Mouse (Mus musculus): Measurements from ENCODE around the gene Ecpas.
A peak's percentile ranks its signal among the peaks of the same experiment; 100 is the strongest.

Ecpas gene

DNA sequence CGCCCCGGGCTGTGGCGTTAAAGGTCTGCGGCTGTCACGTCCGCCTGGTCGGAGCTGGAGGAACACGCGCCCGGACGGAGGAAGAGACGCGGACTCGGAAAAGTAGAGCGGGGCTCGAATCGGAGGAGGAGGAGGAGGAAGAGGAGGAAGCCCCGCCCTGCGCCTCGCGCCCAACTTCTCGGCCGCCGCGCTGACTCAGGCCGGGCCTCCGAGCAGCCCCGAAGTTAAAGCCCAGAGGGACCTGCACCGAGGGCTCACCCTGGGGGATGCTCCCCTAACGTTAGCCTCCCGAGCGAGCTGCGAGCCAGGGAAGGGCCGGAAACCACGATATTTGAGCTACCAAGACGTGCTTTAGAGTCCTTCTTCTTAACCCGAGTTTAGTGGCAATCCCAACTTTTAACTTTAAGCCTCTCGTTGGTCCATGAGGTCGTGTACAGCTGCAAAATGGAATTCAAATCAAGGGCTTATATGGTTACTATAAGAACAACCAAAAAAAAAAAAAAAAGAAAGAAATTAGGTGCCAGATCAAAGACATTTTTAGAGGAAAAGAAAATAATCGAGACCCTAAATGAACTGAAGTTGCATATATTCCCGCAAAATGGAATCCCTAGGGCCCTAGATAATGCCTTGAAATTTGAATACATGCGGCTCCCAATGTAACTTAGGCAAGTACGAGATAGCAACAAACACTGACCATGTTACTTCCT, at the start of gene Ecpas:
Gene Ecpas (minus strand): TSS at position 121 of the 707 bp plus-strand sequence.
- DNase-seq (ENCODE audit: low spot score in 2 of 2), result peak; percentile 81 to 85

DNA sequence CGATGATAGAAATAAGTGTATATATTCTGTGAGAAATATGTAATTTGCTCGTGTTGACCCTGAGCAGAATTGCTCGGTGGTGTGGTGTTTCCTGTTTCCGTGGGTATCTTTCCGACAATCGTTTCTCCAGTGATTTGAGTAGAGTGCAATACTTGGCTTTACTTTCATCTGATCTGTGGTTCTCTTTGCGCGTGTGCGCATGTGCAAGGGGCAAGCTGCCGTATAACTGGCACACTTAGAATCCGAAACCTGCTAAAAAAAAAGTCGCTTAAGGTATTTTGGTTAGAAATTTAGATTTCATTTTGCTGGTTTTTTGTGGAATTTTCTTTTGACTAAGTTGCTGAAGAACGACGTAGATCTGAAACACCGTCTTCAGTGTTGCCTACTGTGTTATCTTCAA, 49.2 kb upstream of the Ecpas start:
- DNase-seq (ENCODE audit: low spot score in 2 of 2), result no peak

DNA sequence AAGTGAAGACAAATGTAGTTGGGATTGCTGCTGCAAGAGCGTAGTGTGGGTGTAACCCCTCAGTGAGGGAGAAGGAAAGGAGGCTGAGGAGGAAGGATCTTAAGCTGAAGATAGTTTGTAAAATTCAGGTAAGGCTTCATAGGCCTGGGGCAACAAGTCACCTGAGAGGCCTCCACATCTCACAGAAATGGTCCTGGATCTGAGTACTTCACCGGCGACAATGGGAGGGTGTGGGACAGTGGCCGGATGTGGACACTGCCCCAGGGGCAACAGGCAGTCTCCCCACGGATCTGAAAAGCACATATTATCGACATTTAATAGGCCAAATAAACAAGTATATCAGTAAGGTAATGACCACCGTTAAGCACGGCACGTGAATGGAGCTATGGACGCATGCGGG, 40.1 kb upstream of the Ecpas start:
- DNase-seq (ENCODE audit: low spot score in 2 of 2), result no peak

DNA sequence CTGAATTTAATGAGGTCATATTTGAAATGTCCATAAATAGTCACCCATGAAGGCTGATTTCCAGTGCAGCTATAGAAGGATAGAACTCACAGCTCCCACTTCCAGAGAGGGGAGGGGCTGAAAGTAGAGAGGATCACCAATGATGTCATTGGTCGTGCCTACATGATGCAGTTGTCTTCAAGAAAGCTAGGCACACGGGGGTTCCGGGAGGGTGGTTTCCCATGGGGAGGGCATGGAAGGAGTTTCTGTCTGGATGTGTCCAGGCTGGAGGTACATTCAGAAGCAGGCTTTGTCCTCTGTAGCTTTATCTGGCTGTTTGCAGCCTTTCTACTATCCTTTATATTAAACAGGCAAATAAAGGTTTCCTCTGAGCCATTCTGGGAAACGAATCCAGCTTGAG, 35.8 kb upstream of the Ecpas start:
- no peak for DNase-seq (ENCODE audit: low spot score in 2 of 2)

DNA sequence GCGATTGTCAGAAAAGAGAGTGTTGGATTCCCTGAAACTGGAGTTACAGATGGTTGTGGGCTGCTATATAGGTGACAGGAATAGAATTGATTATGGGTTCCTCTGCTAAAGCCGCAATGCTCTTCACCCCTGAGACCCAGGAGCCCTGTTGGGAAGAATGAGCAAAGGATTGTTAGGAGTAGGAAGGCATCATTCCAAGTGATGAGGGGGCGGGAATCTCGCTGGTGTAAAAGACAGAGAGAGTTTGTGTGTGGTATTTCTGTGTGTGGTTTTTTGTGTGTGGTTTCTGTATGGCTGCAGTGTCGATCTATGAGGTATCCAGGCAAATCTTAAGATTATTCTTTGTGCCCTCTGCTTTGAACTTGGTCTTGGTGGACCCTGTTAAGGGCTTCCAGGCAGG, 32.1 kb upstream of the Ecpas start:
- no peak for DNase-seq (ENCODE audit: low spot score in 2 of 2)

DNA sequence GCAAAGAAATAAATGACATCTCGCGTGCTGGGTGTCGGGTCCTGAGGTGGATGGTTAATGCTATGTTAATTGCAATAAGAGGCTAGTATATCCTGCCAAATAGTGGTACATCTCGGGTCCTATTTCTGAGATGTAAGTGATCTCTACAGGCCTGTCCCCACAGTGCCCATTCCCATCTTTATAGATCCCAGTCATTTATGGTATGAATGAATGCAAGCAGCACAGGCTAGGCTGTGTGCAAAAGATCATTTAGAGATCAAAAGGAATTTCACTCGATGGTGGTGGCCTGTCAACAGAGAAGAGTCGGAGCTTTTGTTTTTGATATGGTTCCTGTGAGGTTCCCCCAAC, 31.6 kb upstream of the Ecpas start:
- no peak for DNase-seq (ENCODE audit: low spot score in 2 of 2)

DNA sequence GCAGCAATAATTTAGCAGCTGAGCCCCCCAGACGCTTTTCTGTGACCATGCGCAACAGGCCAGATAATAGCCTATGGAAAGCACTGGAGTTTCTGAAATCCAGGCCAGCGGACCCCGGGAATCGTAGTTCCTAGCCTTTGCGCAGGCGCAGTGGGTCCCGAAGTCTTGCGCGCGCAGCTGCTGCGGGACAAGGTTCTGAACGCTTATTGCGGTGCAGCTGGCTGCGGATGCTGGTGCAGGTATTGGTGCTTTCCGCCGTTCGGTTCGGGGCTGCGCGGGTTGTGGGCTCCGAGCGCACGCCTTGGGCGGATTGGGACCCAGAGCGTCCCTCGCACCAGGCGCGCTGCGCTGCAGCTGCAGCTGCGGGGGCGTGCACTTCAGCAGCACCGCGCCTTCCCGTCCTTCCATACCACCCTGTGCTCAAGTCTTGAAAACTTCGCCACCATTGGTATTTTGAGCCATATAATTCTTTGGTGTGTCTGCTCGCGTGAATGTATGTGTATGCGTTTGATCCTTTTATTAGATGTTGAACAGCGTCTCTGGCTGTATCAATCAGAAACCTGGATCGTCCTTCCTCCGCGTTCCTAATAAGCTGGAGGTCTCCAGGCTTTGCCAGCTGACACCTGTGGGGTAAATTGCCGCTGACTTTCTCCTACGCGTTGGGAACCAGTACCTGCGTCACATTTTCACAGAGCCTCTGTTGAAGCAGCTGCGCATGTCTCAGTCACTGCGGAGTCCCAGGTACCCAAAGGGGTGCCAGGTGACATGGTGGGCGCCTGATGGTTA, 31.1 kb upstream of the Ecpas start, which contains the start of gene Zkscan16:
Gene Zkscan16 (plus strand): TSS at position 209 of the 786 bp plus-strand sequence.
- DNase-seq (ENCODE audit: low spot score in 2 of 2), result peak; percentile 53 to 56

DNA sequence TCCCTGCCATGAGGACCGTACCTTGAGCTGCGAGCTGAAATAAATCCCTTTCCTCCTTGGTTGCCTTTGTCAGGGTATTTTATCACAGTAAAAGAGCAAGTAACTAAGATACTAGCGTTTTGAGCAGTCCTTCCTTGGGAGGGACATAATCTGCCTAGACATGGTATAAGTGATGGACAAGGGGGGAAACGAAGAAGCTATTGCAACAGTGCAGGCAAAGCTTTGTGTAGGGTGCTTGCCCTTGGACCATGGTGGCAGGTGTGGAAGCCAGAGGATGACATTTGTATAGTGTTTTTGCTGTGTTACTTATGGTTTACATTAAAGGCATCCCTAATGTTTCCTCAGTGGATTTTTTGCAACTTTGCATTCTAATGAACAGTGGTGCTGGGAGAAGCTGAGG, 30.4 kb upstream of the Ecpas start:
- no peak for DNase-seq (ENCODE audit: low spot score in 2 of 2)

DNA sequence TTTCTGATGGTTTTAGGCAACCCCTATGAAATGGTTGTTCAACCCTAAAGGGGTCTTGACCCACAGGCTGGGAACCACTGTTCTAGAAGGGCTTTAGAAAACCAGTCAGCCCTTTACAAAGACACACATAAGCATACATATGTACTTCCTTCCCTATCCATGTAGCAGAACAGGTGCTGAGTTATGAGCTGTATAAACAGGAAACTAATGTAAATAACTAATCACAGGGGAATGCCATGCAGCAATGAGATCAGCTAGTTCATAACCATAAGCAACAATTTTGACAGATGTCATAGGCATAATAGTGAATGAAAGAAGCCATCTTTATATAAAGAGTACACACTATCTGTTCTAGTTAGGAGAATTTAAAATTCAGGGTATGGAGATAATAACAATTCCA, 29.1 kb upstream of the Ecpas start:
- DNase-seq (ENCODE audit: low spot score in 2 of 2), result no peak

DNA sequence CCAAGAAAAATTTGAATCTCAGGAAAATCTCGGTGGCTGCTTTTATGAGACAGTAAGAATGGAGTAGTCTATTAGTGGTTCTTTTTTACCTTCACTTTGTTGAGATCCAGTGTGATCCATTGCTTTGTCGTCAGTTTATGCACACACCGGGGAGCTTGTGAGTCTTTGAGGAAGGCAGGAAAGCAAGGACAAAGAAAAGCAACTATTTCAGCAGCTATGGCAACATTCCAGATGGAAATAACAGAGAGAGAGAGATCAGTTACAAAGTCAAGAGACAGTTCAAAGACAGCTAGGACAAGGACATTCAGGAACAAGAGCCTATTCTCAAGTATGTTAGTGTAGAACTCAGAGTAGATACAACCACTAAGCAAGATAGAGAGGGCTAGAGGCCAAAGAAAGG, 23.3 kb upstream of the Ecpas start:
- DNase-seq (ENCODE audit: low spot score in 2 of 2), result no peak

DNA sequence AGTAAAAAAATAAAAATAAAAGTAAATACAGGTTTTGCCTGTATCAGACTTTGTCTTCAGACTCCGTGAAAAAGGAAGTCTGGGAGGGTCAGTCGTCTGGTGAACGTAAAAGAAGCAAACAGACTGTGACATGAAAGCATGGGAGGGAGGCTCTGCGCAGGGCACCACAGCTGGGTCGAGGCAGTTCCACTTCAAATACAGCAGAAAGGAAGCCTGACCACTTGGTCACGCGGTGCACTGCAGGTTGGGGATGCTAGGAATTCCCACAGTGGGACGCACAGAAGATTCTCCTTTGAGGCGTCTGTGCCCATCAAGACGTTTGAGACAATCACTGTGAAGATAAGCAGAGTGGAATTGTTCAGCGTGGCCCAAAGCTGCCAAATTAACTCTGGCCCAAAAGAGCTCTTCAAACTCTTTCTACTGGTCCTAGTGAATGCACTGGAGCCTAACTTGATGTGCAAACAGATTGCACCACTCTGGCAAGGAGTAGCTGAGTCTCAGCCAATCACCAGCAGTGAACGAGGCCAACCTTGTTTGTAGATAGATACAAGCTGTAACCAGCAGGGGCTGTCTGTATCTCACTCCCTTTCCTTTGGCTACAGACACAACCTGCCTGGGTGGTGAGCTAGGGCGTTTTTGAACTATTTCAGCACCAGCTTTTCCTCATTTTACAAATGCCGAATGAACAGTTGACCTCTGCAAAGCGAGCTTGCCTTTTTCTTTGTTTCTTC, 22.4 kb upstream of the Ecpas start:
- DNase-seq (ENCODE audit: low spot score in 2 of 2), result peak; percentile 49 to 60

DNA sequence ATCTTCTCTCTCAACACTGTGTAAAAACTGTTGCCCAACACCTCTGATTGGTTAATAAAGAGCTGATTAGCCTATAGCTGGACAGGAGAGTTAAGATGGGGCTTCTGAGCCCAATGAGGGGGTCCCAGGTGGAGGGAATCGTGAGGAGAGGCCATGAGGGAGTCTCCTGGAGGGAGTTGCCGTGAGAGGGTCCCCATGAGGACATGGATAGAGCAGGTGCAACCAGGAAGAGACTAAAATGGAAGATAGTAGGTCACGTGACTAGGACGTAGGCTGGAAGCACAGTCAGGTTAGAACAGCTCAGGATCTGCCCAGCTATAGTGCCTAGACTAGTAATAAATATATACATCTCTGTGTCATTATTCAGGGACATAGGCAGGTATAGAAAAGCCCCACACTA, 21.8 kb upstream of the Ecpas start:
- DNase-seq (ENCODE audit: low spot score in 2 of 2), result no peak

DNA sequence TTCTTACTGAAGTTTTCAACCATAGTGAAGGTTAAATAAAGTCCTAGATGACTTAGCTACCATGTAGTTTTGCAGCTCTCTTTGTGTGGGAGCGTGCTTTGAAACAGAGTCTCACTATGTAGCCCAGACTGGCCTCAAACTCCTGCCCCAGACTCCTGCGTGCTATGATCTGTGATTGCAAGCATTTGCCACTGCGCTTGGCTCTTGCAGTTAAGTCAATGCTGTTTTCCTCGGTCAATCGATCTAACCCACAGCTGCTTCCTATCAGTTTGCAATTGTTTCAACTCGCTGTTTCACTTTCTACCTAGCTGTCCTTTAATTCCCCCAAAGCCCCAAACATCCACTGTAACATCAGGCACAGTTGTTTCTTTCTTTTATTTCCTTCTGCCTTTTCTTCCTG, 20.0 kb upstream of the Ecpas start:
- DNase-seq (ENCODE audit: low spot score in 2 of 2), result no peak

DNA sequence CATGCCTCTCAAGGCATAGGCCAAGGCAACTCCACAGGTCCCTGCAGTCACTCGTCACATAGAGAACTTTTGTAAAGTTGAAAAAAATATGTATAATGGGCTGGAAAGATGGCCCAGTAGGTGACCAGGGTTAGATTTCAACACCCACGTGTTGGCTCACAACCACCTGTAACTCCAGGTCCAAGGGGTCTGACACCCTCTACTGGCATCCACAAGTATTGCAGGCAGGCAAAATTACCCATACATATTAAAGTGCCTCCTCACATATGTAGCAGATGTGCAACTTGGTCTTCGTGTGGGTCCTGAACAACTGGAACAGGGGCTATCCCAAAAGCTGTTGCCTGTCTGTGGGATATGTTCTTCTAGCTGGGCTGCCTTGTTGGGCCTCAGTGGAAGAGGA, 15.1 kb upstream of the Ecpas start:
- no peak for DNase-seq (ENCODE audit: low spot score in 2 of 2)

DNA sequence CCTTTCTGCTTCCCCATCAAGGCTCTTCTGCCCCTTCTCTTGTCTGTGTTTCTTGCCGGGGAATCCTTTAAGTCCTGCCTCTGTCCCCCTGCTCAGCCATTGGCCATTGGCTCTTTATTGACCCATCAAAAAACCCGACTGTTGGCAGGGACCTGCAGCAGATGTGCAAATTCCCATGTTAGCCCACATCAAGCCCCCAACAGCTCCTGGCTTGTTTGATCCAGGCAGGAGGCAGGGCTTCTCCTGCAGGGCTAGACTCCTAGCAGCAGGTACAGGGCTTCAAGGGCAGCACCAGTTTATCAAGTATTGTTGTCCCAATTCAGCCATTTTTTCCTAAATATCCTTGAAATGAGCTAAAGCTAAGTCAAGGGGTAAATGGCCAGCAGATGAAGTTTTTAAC, 13.6 kb upstream of the Ecpas start:
- DNase-seq (ENCODE audit: low spot score in 2 of 2), result no peak

DNA sequence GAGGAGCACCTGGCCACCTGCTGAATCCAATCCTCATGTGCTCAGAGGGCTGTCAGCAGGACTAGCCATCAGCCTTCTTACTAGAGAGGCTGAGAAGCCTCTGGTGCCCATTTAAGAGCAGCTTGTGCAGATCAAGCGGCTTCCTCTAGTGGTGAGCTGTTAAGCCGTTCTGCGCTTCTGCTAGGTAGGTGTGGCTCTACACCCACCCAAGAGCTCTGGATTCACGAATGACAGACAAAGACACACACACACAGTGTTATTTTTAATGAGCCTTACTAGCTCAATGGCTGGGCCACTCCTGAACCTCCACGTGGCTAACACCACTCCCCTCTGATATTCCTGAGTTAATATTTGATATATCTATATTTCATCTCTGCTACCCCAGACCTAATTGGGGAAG, 13.1 kb upstream of the Ecpas start:
- DNase-seq (ENCODE audit: low spot score in 2 of 2), result no peak

DNA sequence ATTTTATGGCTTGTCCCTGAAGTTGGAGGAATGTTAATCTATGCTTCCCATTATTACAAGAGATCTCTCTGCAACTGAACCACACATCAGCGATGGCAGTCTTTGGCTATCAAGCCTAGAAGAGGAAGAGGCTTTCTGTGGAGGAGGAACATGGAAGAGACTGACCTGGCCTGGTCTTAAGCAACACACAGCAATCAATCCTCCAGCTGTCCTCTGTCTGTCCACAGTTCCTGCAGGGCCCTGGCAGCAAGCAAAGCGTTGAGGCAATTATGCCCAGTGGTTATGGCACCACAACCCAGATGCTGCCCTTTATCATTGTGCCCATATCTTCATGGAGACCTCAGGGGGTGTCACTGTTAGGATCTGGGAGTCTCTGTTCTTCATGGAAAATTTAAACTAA, 11.4 kb upstream of the Ecpas start:
- no peak for DNase-seq (ENCODE audit: low spot score in 2 of 2)

DNA sequence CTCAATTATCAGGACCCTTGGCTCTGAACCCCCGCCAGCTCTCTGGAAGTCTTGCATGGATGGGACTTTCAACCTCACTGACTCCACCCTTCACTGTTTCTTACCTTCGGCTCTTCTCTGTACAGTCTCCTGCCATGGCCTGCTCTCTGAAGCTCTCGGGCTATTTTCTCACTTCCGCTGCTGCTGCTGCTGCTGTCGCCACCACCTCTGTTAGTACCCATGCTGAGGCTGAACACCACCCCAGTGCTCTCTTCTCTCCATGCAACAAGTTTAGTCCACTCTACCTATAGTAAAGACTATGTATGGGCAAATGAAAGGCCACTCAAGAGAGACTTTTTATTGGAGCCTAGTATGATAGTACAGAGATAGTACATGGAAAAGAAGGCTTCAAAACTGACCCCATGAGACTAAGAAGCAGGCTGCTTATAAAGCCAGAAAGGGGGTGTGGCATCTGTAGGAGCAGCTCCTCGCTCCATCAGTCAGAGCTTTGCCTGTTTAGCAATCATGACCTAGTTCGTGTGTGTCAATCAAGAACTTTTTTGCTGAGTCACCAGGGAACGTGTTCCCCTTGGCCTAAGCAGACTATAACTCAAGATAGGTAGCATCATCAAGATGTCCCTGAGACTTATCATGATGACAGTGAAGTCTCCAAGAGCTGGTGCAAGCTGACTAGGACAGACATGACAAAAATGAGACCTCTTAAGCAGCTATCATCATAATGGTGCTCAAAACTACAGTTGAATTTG, 2.7 kb upstream of the Ecpas start:
- DNase-seq (ENCODE audit: low spot score in 2 of 2), result no peak

DNA sequence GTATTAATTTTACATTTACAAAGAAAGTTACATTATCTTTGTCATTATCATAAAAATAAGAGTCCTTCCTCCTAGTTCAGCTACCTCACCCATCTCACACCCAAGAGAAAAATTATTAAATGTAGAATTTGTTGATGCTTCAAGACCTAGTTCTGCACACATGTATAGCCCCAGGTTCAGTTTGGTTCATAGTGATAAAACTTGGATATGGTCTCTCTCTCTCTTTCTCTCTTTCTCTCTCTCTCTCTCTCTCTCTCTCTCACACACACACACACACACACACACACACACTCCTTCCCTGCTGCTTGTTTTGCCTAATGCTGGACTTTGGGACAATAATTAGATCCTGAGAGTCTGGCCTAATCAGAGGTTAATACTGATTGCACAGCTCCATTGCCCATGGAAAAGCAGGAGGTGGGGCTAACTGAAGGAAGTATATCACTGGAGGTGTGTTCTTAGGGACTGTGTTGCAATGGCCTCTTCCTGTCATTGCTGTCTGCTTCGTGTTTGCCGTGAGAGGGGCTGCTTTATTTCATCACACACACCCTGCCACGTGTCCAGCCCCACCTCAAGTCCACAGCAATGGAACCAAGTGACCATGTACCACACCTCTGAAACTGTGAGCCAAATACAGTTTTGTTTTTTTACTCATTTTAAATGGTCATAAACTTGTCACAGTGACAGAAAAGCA, 932 bp upstream of the Ecpas start:
- no peak for DNase-seq (ENCODE audit: low spot score in 2 of 2)

DNA sequence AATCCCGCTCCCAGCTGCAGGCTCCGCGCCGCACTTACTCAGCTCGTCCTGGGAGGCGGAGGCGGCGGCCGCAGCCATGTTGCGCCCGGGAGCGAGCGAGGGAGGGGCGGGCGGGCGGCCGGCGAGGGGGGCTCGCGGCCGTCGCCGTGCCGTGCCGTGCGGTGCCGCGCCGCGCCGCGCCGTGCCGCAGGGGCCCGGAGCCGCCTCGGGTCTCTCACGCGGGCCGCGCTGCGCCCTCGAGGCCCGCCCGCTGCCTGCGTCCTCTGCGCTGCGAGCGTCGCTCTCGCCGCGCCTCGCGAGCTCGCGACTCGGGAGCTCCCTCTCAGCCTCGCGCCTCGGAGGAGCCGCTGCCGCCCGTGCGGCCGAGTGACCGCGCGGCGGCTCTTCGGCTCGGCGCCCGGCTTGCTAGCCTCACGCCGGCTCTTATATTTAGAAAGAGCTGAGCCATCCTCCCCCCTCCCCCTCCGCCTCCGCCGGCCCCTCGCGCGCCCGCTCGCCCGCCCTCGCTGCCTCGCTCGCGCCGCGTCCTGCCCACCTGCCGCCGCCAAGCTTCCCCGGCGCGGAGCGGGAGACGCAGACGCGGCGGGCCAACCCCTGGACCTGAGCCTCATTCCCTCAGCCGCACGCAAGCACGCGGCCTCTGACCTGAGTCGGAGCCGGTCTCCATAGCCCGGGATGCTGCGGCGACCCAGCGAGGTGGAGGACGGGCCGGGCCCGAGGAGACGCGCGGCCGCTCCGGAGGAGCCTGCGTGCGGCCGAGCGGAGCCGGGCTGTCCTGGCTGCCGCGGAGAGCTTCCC, 519 bp downstream of the Ecpas start:
- peak; percentile 58 to 66 for DNase-seq (ENCODE audit: low spot score in 2 of 2)

Data from heart, adult 9 months (tissue).